Mouse (Mus musculus) lung, embryonic 15.5 days (tissue): Measurements from ENCODE around the gene Apbb1. TPM values are rescaled to one million over a fixed set of nuclear protein-coding genes. Genes with fewer than 3 reads are reported as not detected.
A peak's percentile ranks its signal among the peaks of the same experiment; 100 is the strongest.

ENCODE experiments used
- ATAC-seq: fragments of 200-750 bp; cut with Nextera tagmentation; 2 replicates; pipeline ENCODE4 v1.8.0; 2017; ENCODE audit warnings: moderate number of reproducible peaks, borderline replicate concordance; ENCODE audit not compliant: low FRiP score, low TSS enrichment; ENCODE audit errors: extremely low read depth
- H3K27ac ChIP-seq: fragments of 300-500 bp; sonication (generic); 2 replicates; pipeline ENCODE4 v1.5.1; 2015; ENCODE audit warnings: moderate library complexity, mild to moderate bottlenecking, inconsistent platforms
- H3K27me3 ChIP-seq: fragments of 300-500 bp; sonication (generic); 2 replicates; pipeline ENCODE4 v1.6.1; 2015; ENCODE audit warnings: inconsistent platforms
- H3K36me3 ChIP-seq: fragments of 300-500 bp; sonication (generic); 2 replicates; pipeline ENCODE4 v1.6.1; 2015; ENCODE audit warnings: inconsistent platforms
- H3K4me1 ChIP-seq: fragments of 300-500 bp; sonication (generic); 2 replicates; pipeline ENCODE4 v1.6.1; 2015; ENCODE audit warnings: inconsistent platforms
- H3K4me2 ChIP-seq: fragments of 300-500 bp; sonication (generic); 2 replicates; pipeline ENCODE4 v1.6.1; 2015; ENCODE audit warnings: inconsistent platforms, mild to moderate bottlenecking, moderate library complexity
- H3K4me3 ChIP-seq: fragments of 300-500 bp; sonication (generic); 2 replicates; pipeline ENCODE4 v1.5.1; 2015; ENCODE audit warnings: mild to moderate bottlenecking, inconsistent platforms
- H3K9ac ChIP-seq: fragments of 300-500 bp; sonication (generic); 2 replicates; pipeline ENCODE4 v1.6.1; 2015; ENCODE audit warnings: inconsistent platforms
- H3K9me3 ChIP-seq: fragments of 300-500 bp; sonication (generic); 2 replicates; pipeline ENCODE4 v1.6.1; 2016; ENCODE audit warnings: inconsistent platforms
- WGBS: fragments of 180-500 bp; shearing (Covaris S2); methylation state at CpG from one replicate; pipeline ENCODE4 v1.1.7; 2015; 5-methylcytosine and 5-hydroxymethylcytosine counted together
- polyA plus RNA-seq: library from polyadenylated mRNA; unstranded; fragments of >200 nt; fragmentation: Nextera tagmentation; extraction: Ambion mirVana; gene quantifications from 2 replicates; pipeline ENCODE4 v1.2.1, GENCODE M21; 2015

Apbb1 gene
- polyA plus RNA-seq, 1 experiment from 2014 or later = 47.8 TPM

DNA sequence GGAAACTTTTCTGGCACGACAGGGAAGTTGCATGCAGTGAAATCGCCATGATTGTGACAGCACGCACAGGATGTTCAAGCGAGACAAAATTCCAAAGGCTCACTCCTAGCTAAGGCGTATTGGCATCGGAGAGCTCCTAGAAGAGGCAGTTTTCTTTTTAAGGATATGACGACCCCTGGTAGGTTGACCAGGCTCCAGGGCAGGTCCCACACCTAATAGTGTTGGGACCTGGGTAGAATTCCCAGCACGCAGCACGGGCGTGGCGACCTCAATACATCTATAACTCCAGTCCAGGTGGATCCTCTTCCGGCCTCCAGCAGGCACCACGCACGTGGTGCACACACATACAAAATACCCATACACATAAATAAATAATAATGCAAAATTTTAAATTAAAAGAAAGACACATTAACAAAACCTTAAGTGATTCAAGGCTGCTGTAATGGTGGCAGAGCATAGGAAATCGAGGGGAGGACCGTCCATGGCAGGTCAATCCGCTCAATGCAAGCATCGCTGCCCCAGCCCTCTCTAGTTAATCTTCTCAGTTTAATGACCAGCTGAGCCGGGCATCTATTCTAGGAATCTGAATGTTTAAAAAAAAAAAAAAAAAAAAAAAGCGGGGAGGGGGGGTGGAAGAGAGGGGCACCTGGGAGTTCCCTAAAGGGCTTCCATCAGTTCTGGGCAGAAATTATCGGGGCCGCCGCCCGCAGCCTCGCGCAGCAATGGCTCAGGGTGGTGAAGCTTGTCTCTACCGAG is 27.8 kb downstream of the Apbb1 start:
- H3K9ac ChIP-seq = peak overlapping the region; percentile 61
- no peaks in the 10 kb centered on the region for H3K9me3 ChIP-seq
- peaks cover 11% of the 10 kb centered on the region for H3K4me1 ChIP-seq
- H3K4me3 ChIP-seq = peak overlapping the region; percentile 71
- 33% methylated on average over 27 of the region's 27 CpGs for WGBS
- H3K36me3 ChIP-seq = peaks cover 10% of the 10 kb centered on the region; the same call in 1 of the 2 replicates
- H3K27ac ChIP-seq = no peak overlapping the region
- H3K4me2 ChIP-seq = peak overlapping the region; percentile 78
- ATAC-seq = no peak
- H3K27me3 ChIP-seq = no peaks in the 10 kb centered on the region

DNA sequence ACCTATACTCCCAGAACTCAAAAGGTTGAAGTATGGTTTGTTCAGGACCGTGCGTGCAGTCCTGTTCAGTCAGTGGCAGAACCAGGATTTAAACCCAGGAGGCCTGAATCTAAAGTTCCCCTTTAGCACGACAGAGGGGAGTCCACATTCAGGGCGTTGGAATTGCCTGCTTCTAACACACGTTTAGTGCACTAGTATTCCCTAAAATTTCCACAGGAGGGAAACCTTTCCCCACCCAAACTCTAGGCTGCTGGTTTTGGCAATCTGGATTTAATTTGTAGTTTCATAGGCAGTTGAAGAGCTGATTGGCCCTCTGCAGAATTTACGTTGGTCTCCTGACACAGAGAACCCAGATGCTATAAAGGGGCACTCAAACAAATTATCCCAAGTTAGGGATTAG is 32.4 kb downstream of the Apbb1 start:
- Histone ChIP-seq H3K27ac (no peak overlapping the region), H3K27me3 (no peaks in the 10 kb centered on the region), H3K4me3 (no peak overlapping the region), H3K4me1 (peaks cover 4% of the 10 kb centered on the region; the same call in 1 of the 2 replicates), H3K9ac (no peak overlapping the region), H3K4me2 (no peak overlapping the region), H3K36me3 (no peaks in the 10 kb centered on the region), H3K9me3 (no peaks in the 10 kb centered on the region)
- 34% methylated on average over 6 of the region's 6 CpGs for WGBS
- no peak for ATAC-seq

DNA sequence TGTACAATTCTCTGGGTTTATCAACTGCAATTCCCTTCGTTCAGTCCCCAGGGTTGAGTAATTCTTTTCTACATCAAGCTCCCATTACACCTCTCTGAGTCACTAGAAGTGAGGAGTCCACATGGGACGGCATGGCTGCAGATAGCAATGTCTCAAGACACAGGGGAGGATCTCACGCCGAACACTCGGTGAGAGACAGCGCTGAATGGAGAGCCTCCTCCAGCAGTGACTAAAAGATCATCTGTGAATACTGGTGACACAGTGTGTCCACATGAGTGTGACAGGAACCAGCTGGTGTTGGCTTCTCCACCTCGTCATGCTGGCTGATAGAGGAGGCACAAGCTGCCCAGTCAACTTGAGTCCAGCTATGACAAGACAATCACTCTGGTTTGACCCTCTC is 33.5 kb downstream of the Apbb1 start:
- no peaks in the 10 kb centered on the region for H3K9me3 ChIP-seq
- H3K9ac ChIP-seq = no peak overlapping the region
- no peaks in the 10 kb centered on the region for H3K27me3 ChIP-seq
- H3K4me2 ChIP-seq = no peak overlapping the region
- H3K27ac ChIP-seq = no peak overlapping the region
- no peak overlapping the region for H3K4me3 ChIP-seq
- no peak for ATAC-seq
- WGBS = 52% methylated on average over 7 of the region's 7 CpGs
- H3K36me3 ChIP-seq = no peaks in the 10 kb centered on the region
- no peaks in the 10 kb centered on the region for H3K4me1 ChIP-seq

DNA sequence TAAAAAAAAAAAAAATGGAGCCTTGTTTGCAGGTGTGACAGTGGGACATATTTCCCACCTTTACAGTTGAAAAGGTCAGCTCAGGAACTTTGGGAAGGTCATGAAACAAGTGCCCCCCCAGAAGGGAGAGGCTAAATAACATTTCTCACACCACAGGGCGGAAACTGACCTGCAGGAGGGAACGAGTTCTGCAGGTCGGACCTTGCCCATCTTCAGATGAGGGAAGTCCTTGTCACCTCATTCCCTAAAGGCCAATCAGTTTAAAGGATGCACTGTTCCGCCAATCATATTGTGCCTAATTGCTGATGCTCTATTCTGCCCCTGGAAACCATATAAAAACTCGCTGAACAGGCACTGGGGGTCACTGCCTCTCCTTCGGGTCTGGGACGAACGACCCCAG is 35.5 kb downstream of the Apbb1 start:
- no peak overlapping the region for H3K4me2 ChIP-seq
- no peak for ATAC-seq
- no peaks in the 10 kb centered on the region for H3K4me1 ChIP-seq
- no peak overlapping the region for H3K4me3 ChIP-seq
- 67% methylated on average over 8 of the region's 8 CpGs for WGBS
- H3K36me3 ChIP-seq = no peaks in the 10 kb centered on the region
- H3K27me3 ChIP-seq = no peaks in the 10 kb centered on the region
- no peak overlapping the region for H3K27ac ChIP-seq
- H3K9me3 ChIP-seq = no peaks in the 10 kb centered on the region
- H3K9ac ChIP-seq = no peak overlapping the region

DNA sequence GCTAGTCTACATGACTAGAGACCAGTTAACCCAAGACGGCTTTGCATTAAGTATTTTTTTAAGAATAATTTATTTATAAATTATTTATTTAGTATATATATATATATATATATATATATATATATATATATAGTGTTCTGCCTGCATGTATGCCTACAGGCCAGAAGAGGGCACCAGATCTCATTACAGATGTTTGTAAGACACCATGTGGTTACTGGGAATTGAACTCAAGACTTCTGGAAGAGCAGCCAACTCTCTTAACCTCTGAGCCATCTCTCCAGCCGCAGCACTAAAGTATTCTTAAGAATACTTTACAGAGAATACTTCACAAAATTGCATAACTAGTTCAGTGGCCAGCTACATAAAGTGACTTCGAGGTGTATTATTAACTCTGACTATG is 47.3 kb downstream of the Apbb1 start:
- no peak for ATAC-seq
- Histone ChIP-seq H3K27ac (no peak overlapping the region), H3K36me3 (no peaks in the 10 kb centered on the region), H3K4me1 (no peaks in the 10 kb centered on the region), H3K4me2 (no peak overlapping the region), H3K4me3 (no peak overlapping the region), H3K9ac (no peak overlapping the region), H3K27me3 (no peaks in the 10 kb centered on the region), H3K9me3 (no peaks in the 10 kb centered on the region)
- 72% methylated on average over 3 of the region's 3 CpGs for WGBS

DNA sequence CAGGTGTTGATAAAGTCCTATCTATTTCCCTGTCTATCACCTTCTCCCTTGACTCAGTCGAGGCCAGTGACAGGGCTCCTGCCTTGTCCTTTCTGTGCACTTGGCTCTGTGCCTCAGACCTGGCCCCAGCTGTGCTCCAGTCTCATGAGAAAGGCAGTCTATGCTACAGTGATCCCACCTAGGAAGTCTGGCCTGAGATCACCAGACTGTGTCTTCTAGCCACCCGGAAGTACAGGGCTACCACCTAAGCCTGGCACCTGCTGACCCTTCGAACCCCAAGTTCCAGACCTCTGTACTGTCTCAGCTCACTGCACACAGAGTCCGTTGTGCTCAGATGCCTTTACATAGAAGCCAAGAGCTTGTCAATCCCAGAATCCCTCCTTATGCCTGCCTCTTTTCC is 53.4 kb downstream of the Apbb1 start:
- no peak for ATAC-seq
- Histone ChIP-seq H3K9ac (no peak overlapping the region), H3K9me3 (no peaks in the 10 kb centered on the region), H3K4me3 (no peak overlapping the region), H3K27ac (no peak overlapping the region), H3K4me2 (no peak overlapping the region), H3K4me1 (no peaks in the 10 kb centered on the region), H3K36me3 (no peaks in the 10 kb centered on the region), H3K27me3 (no peaks in the 10 kb centered on the region)
- 73% methylated on average over 4 of the region's 4 CpGs for WGBS

DNA sequence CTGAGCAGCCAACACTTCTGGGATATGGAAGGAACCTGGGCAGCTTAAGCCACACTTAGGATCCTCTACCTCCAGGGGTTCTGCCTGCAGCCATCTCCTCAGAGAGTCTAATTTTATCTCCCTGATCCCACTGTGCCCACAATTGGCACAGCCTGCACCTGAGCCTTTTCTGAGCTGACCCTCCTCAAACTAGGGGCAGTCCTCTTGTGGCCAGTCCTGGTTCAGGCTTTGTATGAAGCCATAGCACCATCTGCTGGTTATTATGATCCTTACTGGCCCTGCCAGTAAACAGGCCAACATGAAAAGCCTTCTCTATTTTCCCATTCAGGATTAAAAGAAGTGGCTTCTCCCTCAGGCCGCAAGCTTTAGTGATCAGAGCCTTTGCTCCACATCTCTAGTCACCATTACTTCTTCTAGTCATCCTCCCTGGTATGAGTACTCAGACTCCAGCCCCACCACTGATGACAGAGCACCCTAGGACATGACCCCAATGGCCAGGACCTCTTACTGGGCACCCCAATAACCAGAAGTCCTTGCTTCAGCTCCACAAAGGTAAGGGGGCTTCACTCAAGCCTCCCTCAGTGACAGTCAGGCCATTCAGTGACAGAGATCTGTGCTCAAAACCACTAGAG is 54.0 kb downstream of the Apbb1 start:
- no peaks in the 10 kb centered on the region for H3K36me3 ChIP-seq
- H3K9me3 ChIP-seq = no peaks in the 10 kb centered on the region
- H3K9ac ChIP-seq = no peak overlapping the region
- H3K27me3 ChIP-seq = no peaks in the 10 kb centered on the region
- 59% methylated on average over 1 of the region's 1 CpGs for WGBS
- no peaks in the 10 kb centered on the region for H3K4me1 ChIP-seq
- H3K27ac ChIP-seq = no peak overlapping the region
- no peak overlapping the region for H3K4me3 ChIP-seq
- no peak overlapping the region for H3K4me2 ChIP-seq
- peak; percentile 42; the same call in 1 of the 2 replicates for ATAC-seq

DNA sequence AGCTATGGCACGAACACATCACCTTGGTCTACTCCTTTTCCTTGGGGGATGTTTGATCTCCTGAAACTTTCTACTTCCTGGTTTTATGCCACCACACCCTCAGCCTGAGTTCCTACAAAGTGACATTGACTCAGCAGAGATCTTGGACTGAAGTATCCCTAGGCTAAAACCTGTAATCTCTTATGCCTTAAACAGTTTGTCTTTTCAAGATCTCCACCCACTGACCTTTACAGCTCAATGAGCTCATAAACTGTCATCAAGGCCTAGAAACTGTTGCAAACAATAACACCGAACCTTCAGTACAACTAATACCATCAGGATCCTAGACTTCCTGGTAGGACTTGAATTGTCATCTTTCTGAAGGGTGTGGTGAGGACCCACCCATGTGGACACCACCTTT is 57.2 kb downstream of the Apbb1 start:
- no peaks in the 10 kb centered on the region for H3K4me1 ChIP-seq
- no peaks in the 10 kb centered on the region for H3K36me3 ChIP-seq
- no peak overlapping the region for H3K4me2 ChIP-seq
- no peaks in the 10 kb centered on the region for H3K27me3 ChIP-seq
- H3K9me3 ChIP-seq = no peaks in the 10 kb centered on the region
- WGBS = 75% methylated on average over 2 of the region's 2 CpGs
- ATAC-seq = no peak
- H3K27ac ChIP-seq = no peak overlapping the region
- H3K9ac ChIP-seq = no peak overlapping the region
- H3K4me3 ChIP-seq = no peak overlapping the region

DNA sequence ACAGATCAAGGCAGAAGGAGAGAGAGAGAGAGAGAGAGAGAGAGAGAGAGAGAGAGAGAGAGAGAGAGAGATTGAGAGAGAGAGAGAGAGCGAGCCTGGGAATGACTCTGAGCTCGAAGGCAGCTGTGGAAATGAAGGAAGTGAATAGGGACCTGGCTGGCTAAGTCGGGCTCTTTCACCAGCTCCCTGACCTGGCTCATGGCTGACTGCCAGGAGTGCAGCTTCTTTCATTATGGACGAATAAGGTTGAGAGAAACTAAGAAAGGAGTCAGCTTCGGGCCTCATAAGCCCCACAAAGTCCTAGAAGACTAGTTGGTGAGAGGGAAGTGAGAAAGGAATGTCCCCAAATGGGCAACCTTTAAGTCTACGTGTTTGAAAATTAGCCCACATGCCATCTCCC is 61.3 kb downstream of the Apbb1 start:
- 36% methylated on average over 6 of the region's 6 CpGs for WGBS

DNA sequence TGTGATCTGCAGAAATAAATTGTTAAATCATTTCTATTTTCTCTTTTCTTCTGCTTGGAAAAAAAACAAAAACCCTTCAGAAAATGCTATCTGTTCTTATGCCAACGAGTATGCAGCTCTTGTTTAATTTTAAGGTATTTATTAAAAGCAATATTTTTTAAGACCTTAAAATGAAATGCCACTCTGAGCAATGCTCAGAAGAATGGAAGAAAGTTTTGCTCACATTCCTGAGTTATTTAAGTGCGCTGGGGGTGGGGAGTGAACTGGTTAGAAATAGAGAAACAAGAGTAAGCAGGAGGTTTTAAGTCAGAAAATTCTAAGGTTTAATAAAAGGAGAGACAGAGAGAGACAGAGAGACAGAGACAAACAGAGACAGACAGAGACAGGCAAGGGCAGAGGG is 61.7 kb downstream of the Apbb1 start:
- H3K36me3 ChIP-seq = no peaks in the 10 kb centered on the region
- ATAC-seq = no peak
- no peak overlapping the region for H3K4me2 ChIP-seq
- no peak overlapping the region for H3K9ac ChIP-seq
- no peak overlapping the region for H3K4me3 ChIP-seq
- no peaks in the 10 kb centered on the region for H3K27me3 ChIP-seq
- no peaks in the 10 kb centered on the region for H3K4me1 ChIP-seq
- no peaks in the 10 kb centered on the region for H3K9me3 ChIP-seq
- 53% methylated on average over 2 of the region's 2 CpGs for WGBS
- H3K27ac ChIP-seq = no peak overlapping the region

More for the DNA sequence above, 61.3 kb downstream of the Apbb1 start:
- ATAC-seq = no peak
- H3K9ac ChIP-seq = no peak overlapping the region
- H3K4me3 ChIP-seq = no peak overlapping the region
- H3K9me3 ChIP-seq = no peaks in the 10 kb centered on the region
- no peak overlapping the region for H3K4me2 ChIP-seq
- H3K27ac ChIP-seq = no peak overlapping the region
- H3K4me1 ChIP-seq = no peaks in the 10 kb centered on the region
- no peaks in the 10 kb centered on the region for H3K36me3 ChIP-seq
- no peaks in the 10 kb centered on the region for H3K27me3 ChIP-seq

DNA sequence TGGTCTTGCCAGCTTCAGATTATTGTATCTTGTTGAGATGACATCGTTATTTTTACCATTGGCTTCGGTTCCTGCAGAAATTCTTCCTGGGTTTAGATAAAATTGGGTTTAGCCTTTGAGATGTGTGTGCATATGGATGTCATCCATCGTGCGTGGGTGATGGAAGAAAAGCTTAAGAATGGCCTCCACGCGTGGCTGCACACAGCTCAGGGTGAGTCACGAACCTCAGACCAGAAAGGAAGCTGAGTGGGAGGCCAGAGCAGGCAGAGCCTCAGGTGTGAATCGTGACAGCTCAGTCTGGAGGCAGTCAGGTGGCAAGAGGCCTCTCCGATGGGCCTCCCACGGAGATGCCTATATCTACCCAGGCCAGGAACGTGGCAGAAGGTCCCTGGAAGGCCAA is 62.1 kb downstream of the Apbb1 start:
- H3K27me3 ChIP-seq = no peaks in the 10 kb centered on the region
- no peak overlapping the region for H3K4me3 ChIP-seq
- H3K9ac ChIP-seq = no peak overlapping the region
- no peaks in the 10 kb centered on the region for H3K9me3 ChIP-seq
- H3K27ac ChIP-seq = no peak overlapping the region
- no peaks in the 10 kb centered on the region for H3K36me3 ChIP-seq
- WGBS = 64% methylated on average over 11 of the region's 11 CpGs
- no peaks in the 10 kb centered on the region for H3K4me1 ChIP-seq
- ATAC-seq = no peak
- no peak overlapping the region for H3K4me2 ChIP-seq

DNA sequence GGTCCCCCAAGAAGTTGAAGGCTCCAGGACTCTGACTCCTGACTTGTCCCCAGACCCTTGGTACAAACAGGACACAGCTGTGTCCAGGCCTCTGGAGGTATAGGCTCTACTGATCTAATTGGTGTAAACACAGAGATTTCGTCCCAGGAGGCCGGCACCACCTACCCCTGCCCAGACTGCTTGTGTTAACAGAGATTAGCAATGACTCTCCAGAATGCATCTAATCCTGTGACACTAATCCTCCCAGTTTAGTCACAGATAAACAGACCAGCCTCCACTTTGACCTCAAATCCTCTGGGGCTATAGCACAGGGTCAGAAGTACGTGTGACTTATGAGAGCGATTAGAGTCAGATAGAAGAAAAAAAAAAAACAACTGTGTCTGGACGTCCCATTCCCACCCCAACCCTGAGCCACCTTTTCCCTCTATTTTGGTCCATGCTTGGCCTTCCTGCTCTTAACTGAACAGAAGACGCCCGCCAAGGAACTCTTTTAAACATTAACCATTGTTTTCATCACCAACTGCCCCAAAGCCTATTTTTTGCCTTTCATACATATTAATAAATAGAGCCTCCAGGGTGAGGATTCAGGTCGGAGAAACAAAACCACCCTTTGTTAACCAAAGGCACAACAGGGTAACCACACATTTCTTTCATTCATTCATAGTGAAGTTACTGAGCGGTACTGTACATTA is 64.6 kb downstream of the Apbb1 start:
- 38% methylated on average over 9 of the region's 9 CpGs for WGBS

More for the DNA sequence above, 64.6 kb downstream of the Apbb1 start:
- no peak overlapping the region for H3K4me3 ChIP-seq
- no peak overlapping the region for H3K27ac ChIP-seq
- ATAC-seq = no peak
- H3K9me3 ChIP-seq = no peaks in the 10 kb centered on the region
- no peaks in the 10 kb centered on the region for H3K4me1 ChIP-seq
- no peaks in the 10 kb centered on the region for H3K36me3 ChIP-seq
- H3K27me3 ChIP-seq = no peaks in the 10 kb centered on the region
- no peak overlapping the region for H3K9ac ChIP-seq
- no peak overlapping the region for H3K4me2 ChIP-seq
